Mouse (Mus musculus) induced T-regulatory cell, adult 2 months (primary cell): ENCODE measurements around the gene Eml4.
A peak's percentile ranks its signal among the peaks of the same experiment; 100 is the strongest.

Experiments used
- DNase-seq: peaks from one replicate; pipeline ENCODE4 v3.0.0-alpha.2; 2012; ENCODE audit warnings: low read depth

Eml4 gene

DNA sequence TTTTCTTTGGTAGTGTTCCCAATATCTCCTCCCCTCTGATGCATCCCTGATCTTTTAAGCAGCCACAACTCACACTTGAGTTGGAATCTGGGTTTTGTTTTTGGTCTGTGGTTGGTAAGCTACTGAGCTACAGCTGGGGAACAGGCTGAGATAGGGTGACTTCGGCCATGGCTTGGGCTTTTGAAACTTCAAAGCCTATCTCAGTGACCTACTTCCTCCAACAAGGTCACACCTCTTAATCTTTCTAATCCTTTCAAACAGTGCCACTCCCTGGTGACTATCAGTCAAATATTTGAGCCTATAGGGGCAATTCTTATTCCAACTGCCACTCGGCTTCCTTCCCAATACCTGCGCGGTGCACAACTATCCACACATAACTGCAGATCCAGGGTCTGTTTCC lies 149.0 kb downstream of the Eml4 start:
- no peak for DNase-seq

GRCm38 (mm10) chr17:83503693-83504092 lies 153.0 kb downstream of the Eml4 start:
- DNase-seq: no peak

- DNase-seq: no peak
These were observed 161.4 kb downstream of the Eml4 start for GRCm38 (mm10) chr17:83512130-83512529.

DNA sequence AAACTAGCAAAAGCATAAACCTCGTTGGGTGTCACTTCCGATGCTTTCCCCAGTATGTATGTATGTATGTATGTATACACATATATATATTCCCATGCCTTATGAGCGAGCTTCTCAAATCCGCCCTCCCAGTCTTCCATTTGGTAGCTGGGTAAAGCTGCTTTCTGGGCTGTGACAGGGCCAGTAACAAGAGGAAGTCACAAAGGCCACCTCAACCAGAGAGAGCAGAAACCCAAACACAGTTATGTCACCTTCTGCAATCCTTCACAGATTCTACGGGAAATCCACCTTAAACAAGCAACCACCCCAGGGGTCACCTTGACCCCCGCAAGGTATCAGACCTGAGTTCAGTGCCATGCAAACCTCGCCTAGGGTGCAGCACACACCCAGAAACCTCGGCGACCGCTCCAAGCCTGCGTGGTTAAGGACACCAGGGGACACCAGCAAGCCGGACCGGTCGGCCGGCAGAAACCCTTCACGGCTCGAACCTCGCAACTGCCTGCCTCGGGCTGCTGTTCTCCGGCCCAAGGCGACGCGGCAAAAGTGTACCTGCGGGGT lies 163.0 kb downstream of the Eml4 start:
- no peak for DNase-seq

- peak; percentile 96 for DNase-seq
These were observed 163.5 kb downstream of the Eml4 start for GRCm38 (mm10) chr17:83514213-83514701.

GRCm38 (mm10) chr17:83517280-83518015 lies 166.7 kb downstream of the Eml4 start, which contains the start of gene Cox7a2l:
Gene Cox7a2l, minus strand, starts transcription at chr17:83517330.
- no peak for DNase-seq

GRCm38 (mm10) chr17:83521881-83522280 lies 171.2 kb downstream of the Eml4 start:
- no peak for DNase-seq

DNA sequence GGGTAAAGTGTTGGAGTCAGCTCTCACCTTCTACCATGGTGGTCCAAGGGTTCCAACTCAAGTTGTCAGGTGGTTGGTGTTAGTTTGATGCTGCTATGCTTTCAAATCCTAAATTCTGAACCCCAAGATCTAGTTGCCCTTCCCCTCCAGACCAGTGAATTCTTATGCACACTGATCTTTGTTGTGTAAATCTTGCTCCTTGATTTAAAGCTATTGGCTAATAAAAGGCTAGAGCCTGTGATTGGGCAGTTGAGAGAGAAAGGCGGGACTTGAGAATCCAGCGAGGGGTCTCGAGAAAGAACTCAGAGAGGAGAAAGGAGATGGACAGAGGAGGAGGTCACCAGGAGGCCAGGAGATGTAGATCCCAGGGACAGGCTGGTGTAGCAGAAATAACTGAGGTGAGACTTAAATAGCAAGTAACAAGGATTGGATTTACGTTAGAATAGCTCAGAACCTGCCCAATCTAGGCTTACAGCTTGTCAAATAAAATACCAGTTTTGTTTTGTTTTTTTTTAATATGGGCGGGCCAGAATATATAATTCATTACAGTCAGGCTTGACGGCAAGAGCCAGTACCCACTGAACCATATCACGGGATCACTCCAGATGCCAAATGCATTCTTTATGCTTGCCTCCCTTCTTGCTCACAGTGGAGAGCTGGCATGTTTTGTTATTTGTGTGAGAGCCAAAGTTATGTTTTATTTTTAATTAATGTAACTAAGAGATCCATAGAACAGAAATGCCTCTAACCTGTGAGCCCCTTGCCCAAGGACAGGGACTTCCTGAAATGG lies 172.1 kb downstream of the Eml4 start:
- no peak for DNase-seq

DNA sequence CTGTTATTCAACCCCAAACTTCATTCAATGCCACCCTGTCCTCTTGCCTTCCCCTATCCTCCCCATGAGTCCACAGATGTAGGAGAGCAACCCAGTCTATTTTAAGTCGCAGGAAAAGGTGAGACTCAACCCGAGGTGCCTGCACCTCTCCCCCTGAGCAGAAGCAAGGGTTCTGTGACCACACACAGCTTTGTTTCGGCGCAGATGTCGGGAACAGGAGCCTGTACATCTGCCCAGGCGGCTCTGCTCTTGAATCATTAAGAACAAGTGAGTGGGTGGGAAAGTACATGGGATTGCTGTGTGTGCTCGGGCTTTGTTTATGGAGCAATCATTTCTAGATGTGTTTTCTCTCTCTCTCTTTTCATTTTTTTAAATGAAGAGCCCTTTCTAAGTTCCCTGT lies 174.0 kb downstream of the Eml4 start:
- no peak for DNase-seq

DNA sequence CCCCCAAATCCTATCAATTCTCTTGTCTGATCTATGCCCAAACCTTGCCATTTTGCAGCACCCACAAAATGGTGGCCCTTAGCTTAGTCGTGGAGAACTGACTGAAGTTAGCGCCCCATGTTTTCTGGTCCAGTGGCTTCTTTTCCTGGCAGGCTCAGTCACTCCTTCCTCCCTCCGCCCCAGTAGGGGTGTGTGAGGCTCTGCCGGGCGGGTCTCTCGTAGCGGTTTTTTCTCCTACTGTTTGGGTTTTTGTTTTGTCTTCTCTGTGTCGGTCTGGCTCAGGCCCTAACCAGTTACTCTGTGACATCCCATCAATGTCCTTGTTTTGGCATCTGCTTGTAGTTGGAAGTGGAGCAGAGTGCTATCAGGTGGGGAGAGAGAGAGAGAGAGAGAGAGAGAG lies 174.9 kb downstream of the Eml4 start:
- DNase-seq: peak; percentile 40

DNA sequence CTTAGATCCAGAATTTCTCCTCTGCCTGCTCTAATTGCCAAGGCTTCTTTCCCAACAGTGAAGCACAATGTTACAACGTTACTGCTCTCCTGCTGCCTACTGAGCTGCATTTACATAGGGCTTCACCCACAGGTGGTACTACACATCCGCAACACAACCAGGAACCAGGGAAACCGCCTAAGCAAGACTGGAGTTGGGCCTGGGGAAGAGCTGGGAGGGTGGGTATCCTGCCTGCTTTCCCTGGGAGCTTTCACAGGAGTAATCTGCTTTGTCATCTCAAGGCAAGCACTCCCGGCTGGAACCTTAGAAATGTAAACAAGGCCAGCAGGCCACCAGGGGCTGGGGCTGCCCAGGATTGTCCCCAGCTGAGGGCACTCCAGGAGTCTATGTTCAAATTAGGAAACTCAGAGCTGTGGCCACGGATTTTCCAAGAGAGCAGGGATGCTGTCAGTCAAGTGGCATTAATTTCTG lies 175.4 kb downstream of the Eml4 start:
- DNase-seq: peak; percentile 33

- DNase-seq: peak; percentile 90
These were observed 176.1 kb downstream of the Eml4 start for GRCm38 (mm10) chr17:83526624-83527532.

GRCm38 (mm10) chr17:83527651-83528381 lies 177.1 kb downstream of the Eml4 start:
- DNase-seq: no peak
